Mouse (Mus musculus) MEL (cell line): ENCODE results near the gene Eif2ak3. TPM values are rescaled to one million over a fixed set of nuclear protein-coding genes. Genes with fewer than 3 reads are reported as not detected.

Experiments
- DNase-seq: peaks from one replicate; pipeline ENCODE4 v3.0.0; 2011; ENCODE audit warnings: low read depth, low spot score
- H3K27ac ChIP-seq: 2 replicates; pipeline ENCODE4 v1.5.1; 2012; ENCODE audit warnings: low read depth, mild to moderate bottlenecking, control low read depth, low read length, moderate library complexity; ENCODE audit not compliant: control insufficient read depth
- H3K27me3 ChIP-seq, 2 experiments: fragments of 150-350 bp in 1 of 2; sonication (generic) in 1 of 2; 2 replicates each; pipeline ENCODE4 v1.6.1; 2012; ENCODE audit warnings: low read length in 2 of 2, mild to moderate bottlenecking in 2 of 2, improper control_type of control experiment in 1 of 2, moderate library complexity in 1 of 2; ENCODE audit not compliant: insufficient read depth in 2 of 2, control insufficient read depth in 1 of 2
- H3K36me3 ChIP-seq, 2 experiments: 2 replicates each; pipeline ENCODE4 v1.6.1; 2012 to 2014; ENCODE audit warnings: low read length in 2 of 2, improper control_type of control experiment in 1 of 2, inconsistent platforms in 1 of 2, mild to moderate bottlenecking in 1 of 2; ENCODE audit not compliant: insufficient read depth in 2 of 2, control insufficient read depth in 1 of 2
- H3K4me1 ChIP-seq, 2 experiments: fragments of 150-350 bp in 1 of 2; sonication (generic) in 1 of 2; 2 replicates each; pipeline ENCODE4 v1.6.1; 2012; ENCODE audit warnings: low read length in 2 of 2, improper control_type of control experiment in 1 of 2, mild to moderate bottlenecking in 1 of 2; ENCODE audit not compliant: insufficient read depth in 2 of 2, control insufficient read depth in 1 of 2
- H3K4me3 ChIP-seq, 2 experiments: fragments of 150-350 bp in 1 of 2; sonication (generic) in 1 of 2; 2 replicates each; pipeline ENCODE4 v1.5.1; 2012; ENCODE audit warnings: low read depth in 2 of 2, low read length in 2 of 2, mild to moderate bottlenecking in 2 of 2, moderate library complexity in 2 of 2, control low read depth in 1 of 2, improper control_type of control experiment in 1 of 2; ENCODE audit not compliant: control insufficient read depth in 1 of 2, insufficient read depth in 1 of 2
- H3K79me2 ChIP-seq: 2 replicates; pipeline ENCODE4 v1.6.1; 2012; ENCODE audit warnings: mild to moderate bottlenecking, low read length, moderate library complexity; ENCODE audit not compliant: control insufficient read depth, poor library complexity, insufficient read depth
- H3K9ac ChIP-seq: 2 replicates; pipeline ENCODE4 v1.6.1; 2012; ENCODE audit warnings: low read depth, mild to moderate bottlenecking, control low read depth, low read length, moderate library complexity; ENCODE audit not compliant: control insufficient read depth, poor library complexity, severe bottlenecking
- H3K9me3 ChIP-seq: fragments of 150-350 bp; sonication (generic); replicated peaks from 2 replicates; pipeline ENCODE4 v1.6.1; 2012; ENCODE audit warnings: mild to moderate bottlenecking, low read length, improper control_type of control experiment, moderate library complexity; ENCODE audit not compliant: insufficient read depth
- CHD2 ChIP-seq: IDR thresholded peaks from 2 replicates; pipeline ENCODE4 v1.6.1; 2011; ENCODE audit warnings: low read length, improper control_type of control experiment
- ETS1 ChIP-seq: IDR thresholded peaks from 2 replicates; pipeline ENCODE4 v1.6.1; 2012; ENCODE audit warnings: low read depth, mild to moderate bottlenecking, inconsistent platforms, low read length, improper control_type of control experiment, moderate library complexity
- JUND ChIP-seq: IDR thresholded peaks from 2 replicates; pipeline ENCODE4 v1.6.1; 2011; ENCODE audit warnings: low read depth, mild to moderate bottlenecking, improper control_type of control experiment, low read length
- MAZ ChIP-seq: IDR thresholded peaks from 2 replicates; pipeline ENCODE4 v1.6.1; 2012; ENCODE audit warnings: low read depth, mild to moderate bottlenecking, inconsistent platforms, low read length, improper control_type of control experiment
- MEF2A ChIP-seq: IDR thresholded peaks from 2 replicates; pipeline ENCODE4 v1.6.1; 2014; ENCODE audit warnings: low read depth, mild to moderate bottlenecking, inconsistent platforms, low read length, improper control_type of control experiment; ENCODE audit not compliant: poor library complexity, insufficient replicate concordance, severe bottlenecking; ENCODE audit errors: extremely low read depth
- MYB ChIP-seq: IDR thresholded peaks from 2 replicates; pipeline ENCODE4 v1.6.1; 2011; ENCODE audit warnings: mild to moderate bottlenecking, low read depth, low read length, improper control_type of control experiment
- MYC ChIP-seq: IDR thresholded peaks from 2 replicates; pipeline ENCODE4 v1.6.1; 2011; ENCODE audit warnings: low read depth, mild to moderate bottlenecking, low read length, improper control_type of control experiment, moderate library complexity
- POLR2AphosphoS2 ChIP-seq: IDR thresholded peaks from 2 replicates; pipeline ENCODE4 v1.6.1; 2011; ENCODE audit warnings: low read length, improper control_type of control experiment
- POLR2AphosphoS5 ChIP-seq: IDR thresholded peaks from 2 replicates; pipeline ENCODE4 v1.6.1; 2012; ENCODE audit warnings: low read depth, borderline replicate concordance, mild to moderate bottlenecking, inconsistent platforms, low read length, moderate library complexity, mixed read lengths
- RCOR1 ChIP-seq: IDR thresholded peaks from 2 replicates; pipeline ENCODE4 v1.6.1; 2012; ENCODE audit warnings: low read depth, mild to moderate bottlenecking, inconsistent platforms, low read length, improper control_type of control experiment
- TCF12 ChIP-seq: IDR thresholded peaks from 2 replicates; pipeline ENCODE4 v1.6.1; 2014; ENCODE audit warnings: low read depth, mild to moderate bottlenecking, inconsistent platforms, low read length, improper control_type of control experiment, moderate library complexity
- ZKSCAN1 ChIP-seq: IDR thresholded peaks from 2 replicates; pipeline ENCODE4 v1.6.1; 2012; ENCODE audit warnings: low read depth, mild to moderate bottlenecking, inconsistent platforms, low read length, improper control_type of control experiment, moderate library complexity
- ZNF384 ChIP-seq: IDR thresholded peaks from 2 replicates; pipeline ENCODE4 v1.6.1; 2012; ENCODE audit warnings: low read depth, mild to moderate bottlenecking, inconsistent platforms, low read length, improper control_type of control experiment
- polyA plus RNA-seq, 2 experiments: library from polyadenylated mRNA; stranded (reverse) in 1 of 2; unstranded in 1 of 2; fragments of >175 nt in 1 of 2; fragments of >200 nt in 1 of 2; gene quantifications; 2 replicates each; pipeline versions ENCODE4 v1.2.1 to v1.2.4; 2012; ENCODE audit warnings: low replicate concordance in 2 of 2, low read depth in 1 of 2; ENCODE audit not compliant: insufficient read length in 2 of 2, insufficient read depth in 1 of 2, missing spikeins in 1 of 2
- total RNA-seq: library from RNA; depleted of rRNA; stranded (reverse); fragments of 300-350 nt; gene quantifications from 2 replicates; pipeline ENCODE4 v1.2.3, GENCODE M21; 2012

The Eif2ak3 gene
- total and polyA plus RNA-seq, 3 experiments = 9.1 to 9.9 TPM; not detected in 1

- TF ChIP-seq JUND = no peak
- peak; percentile 50; the same call in 1 of the 2 replicates for TF ChIP-seq ETS1
- no peak for TF ChIP-seq ZNF384
- TF ChIP-seq MEF2A = no peak
Measured at GRCm38 (mm10) chr6:70824085-70824986, 20.0 kb upstream of the Eif2ak3 start (continued).

GRCm38 (mm10) chr6:70824987-70825337, 19.4 kb upstream of the Eif2ak3 start:
- Histone ChIP-seq H3K9ac (peak overlapping the region; percentile 67), H3K79me2 (no peaks in the 10 kb centered on the region), H3K27ac (peak overlapping the region; percentile 48; the same call in 1 of the 2 replicates), H3K36me3 (peaks cover 0 to 10% of the 10 kb centered on the region in 2 experiments; a peak in 2 of 4 replicates), H3K27me3 (peaks cover 5 to 9% of the 10 kb centered on the region in 2 experiments; a peak in 3 of 4 replicates)
- DNase-seq = no peak
- 0 out of 2 replicates have a peak, but pooled peaks have one; percentile 17 for TF ChIP-seq JUND
- TF ChIP-seq MAZ = no peak
- TF ChIP-seq, all 39 proteins: peak for 1
- peaks cover 9 to 11% of the 10 kb centered on the region in 2 experiments for H3K4me1 ChIP-seq
- no peaks in the 10 kb centered on the region for H3K9me3 ChIP-seq
- H3K4me3 ChIP-seq = peak overlapping the region; percentile 59 to 77

- Histone ChIP-seq H3K27ac (no peak overlapping the region), H3K4me3 (no peak overlapping the region), H3K79me2 (no peaks in the 10 kb centered on the region), H3K27me3 (peaks cover 15 to 36% of the 10 kb centered on the region in 2 experiments), H3K4me1 (0 out of 4 replicates have a peak, but pooled peaks cover 0 to 1% of the 10 kb centered on the region in 2 experiments), H3K9me3 (no peaks in the 10 kb centered on the region), H3K9ac (no peak overlapping the region), H3K36me3 (no peaks in the 10 kb centered on the region)
- TF ChIP-seq POLR2AphosphoS5 (no peak), RCOR1 (no peak), TCF12 (no peak), MYC (no peak), CHD2 (no peak), ZKSCAN1 (no peak), MYB (no peak), POLR2AphosphoS2 (no peak)
- DNase-seq = no peak
Measured at GRCm38 (mm10) chr6:70829451-70829850, 14.9 kb upstream of the Eif2ak3 start.
